Mouse (Mus musculus): ENCODE measurements around the gene Madd.

Madd gene

GRCm38 (mm10) chr2:91097015-91097414 lies 86.6 kb downstream of the Madd start:
- no peak for DNase-seq (ENCODE audit: low spot score in 2 of 2)

DNA sequence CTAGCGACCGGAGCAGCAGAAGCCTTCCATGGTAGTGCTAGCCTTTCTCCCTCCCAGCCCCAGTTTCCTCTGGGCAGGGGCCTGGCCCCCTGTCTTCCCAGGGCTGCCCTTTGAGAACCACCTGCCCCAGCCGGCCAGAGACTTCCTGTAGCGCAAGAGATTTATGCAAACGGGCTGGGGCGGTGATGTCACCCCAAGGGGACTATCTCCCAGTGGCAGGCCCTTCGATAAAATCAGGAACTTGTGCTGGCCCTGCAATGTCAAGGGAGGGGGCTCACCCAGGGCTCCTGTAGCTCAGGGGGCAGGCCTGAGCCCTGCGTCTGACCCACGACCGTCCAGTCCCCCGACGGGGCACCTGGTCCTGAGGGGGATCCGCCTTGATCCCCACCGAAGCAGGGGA lies 87.1 kb downstream of the Madd start:
- peak; percentile 59 to 65 for DNase-seq (ENCODE audit: low spot score in 2 of 2)

DNA sequence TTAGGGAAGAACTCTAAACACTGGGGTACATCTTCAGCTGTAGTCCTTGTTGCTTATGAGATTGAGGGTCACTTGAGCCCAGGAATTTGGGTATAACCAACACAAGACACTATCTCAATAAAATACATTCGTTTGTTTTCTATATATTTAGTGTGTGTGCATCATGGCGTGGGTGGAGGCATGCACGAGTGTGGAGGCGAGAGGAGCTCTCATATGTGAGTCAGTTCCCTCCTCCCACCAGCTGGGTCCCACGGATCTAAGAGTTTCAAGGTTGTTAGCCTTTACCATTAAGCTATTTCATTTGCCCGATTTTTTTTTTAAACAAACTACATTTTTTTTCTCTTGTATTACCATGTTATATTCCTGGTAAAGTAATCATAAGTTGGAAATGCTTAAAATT lies 92.8 kb downstream of the Madd start:
- no peak for DNase-seq (ENCODE audit: low spot score in 2 of 2)

GRCm38 (mm10) chr2:91090208-91090607 lies 93.4 kb downstream of the Madd start:
- no peak for DNase-seq (ENCODE audit: low spot score in 2 of 2)

DNA sequence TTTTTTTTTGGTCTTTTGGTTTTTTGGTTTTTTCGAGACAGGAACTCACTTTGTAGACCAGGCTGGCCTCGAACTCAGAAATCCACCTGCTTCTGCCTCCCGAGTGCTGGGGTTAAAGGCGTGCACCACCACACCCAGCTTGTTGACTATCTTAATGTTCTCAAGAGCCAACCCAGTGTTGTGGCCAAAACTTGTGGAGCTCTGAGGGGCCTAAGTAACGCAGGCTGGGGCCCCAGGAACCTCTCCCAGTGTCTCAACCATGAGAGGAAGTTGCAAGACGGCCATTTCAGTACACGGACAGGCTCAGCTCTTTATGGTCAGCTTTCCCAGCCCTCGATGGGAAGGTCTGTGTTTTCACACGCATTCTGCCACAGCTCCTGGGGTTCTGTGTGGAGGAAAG lies 94.7 kb downstream of the Madd start:
- no peak for DNase-seq (ENCODE audit: low spot score in 2 of 2)

- DNase-seq (ENCODE audit: low spot score in 2 of 2): no peak
Observed at GRCm38 (mm10) chr2:91087453-91087852, 96.2 kb downstream of the Madd start.
